ENCODE assay signal across 23 mouse cellular contexts in genomic region chr1:159828531-159828930, GRCm38 (mm10).
"Had no signal": no experiment of that assay in that cellular context is flagged by ENCODE, and none has a peak within 500 bp of the region (broad histone marks: within the 10 kb centered on the region; RNA-seq: fewer than 3 reads in every experiment).

No protein-coding gene starts in this region.

- ATAC-seq: forebrain, postnatal 0 days; hindbrain, postnatal 0 days; intestine, embryonic 16.5 days had no signal

- H3K27me3 ChIP-seq: heart, embryonic 13.5 days; heart, embryonic 15.5 days; hindbrain, embryonic 13.5 days; hindbrain, embryonic 15.5 days; limb, embryonic 13.5 days; limb, embryonic 15.5 days had no signal

- H3K36me3 ChIP-seq: heart, embryonic 13.5 days; heart, embryonic 15.5 days; hindbrain, embryonic 13.5 days; hindbrain, embryonic 15.5 days; kidney, embryonic 15.5 days; limb, embryonic 13.5 days; limb, embryonic 15.5 days had no signal

- DNase-seq: forebrain, postnatal 0 days; gastrocnemius, postnatal 14 days; gastrocnemius, postnatal 36 days; heart, adult 2 months; heart, postnatal 14 days; heart, postnatal 36 days; kidney, adult 11 months; kidney, adult 2 months; kidney, adult 9 months; kidney, postnatal 14 days; kidney, postnatal 36 days; layer of hippocampus, adult 9-11 months; layer of hippocampus, postnatal 36 days; left cerebral cortex, postnatal 4 days had no signal

- H3K4me3 ChIP-seq: heart, adult 2 months; heart, embryonic 13.5 days; heart, embryonic 15.5 days; hindbrain, embryonic 13.5 days; hindbrain, embryonic 15.5 days; kidney, embryonic 15.5 days; limb, embryonic 13.5 days; limb, embryonic 15.5 days had no signal
